Mouse (Mus musculus) lung, postnatal 0 days (tissue): ENCODE results near the gene Gsg1l. TPM values are rescaled to one million over a fixed set of nuclear protein-coding genes. Genes with fewer than 3 reads are reported as not detected.
A peak's percentile ranks its signal among the peaks of the same experiment; 100 is the strongest.

Experiments
- ATAC-seq: fragments of 200-750 bp; cut with Nextera tagmentation; 2 replicates; pipeline ENCODE4 v1.8.0; 2017; ENCODE audit warnings: moderate library complexity
- DNase-seq: peaks from one replicate; pipeline ENCODE4 v3.0.0-alpha.2; 2016; ENCODE audit warnings: low spot score
- H3K27ac ChIP-seq: fragments of 300-500 bp; sonication (generic); 2 replicates; pipeline ENCODE4 v1.5.1; 2014; ENCODE audit warnings: antibody characterized with exemption, mild to moderate bottlenecking, low read length, mixed read lengths
- H3K27me3 ChIP-seq: fragments of 300-500 bp; sonication (generic); replicated peaks from 2 replicates; pipeline ENCODE4 v1.6.1; 2014; ENCODE audit warnings: low read length, mixed read lengths; ENCODE audit not compliant: insufficient read depth
- H3K36me3 ChIP-seq: fragments of 300-500 bp; sonication (generic); 2 replicates; pipeline ENCODE4 v1.6.1; 2014; ENCODE audit warnings: low read length, mixed read lengths; ENCODE audit not compliant: insufficient read depth
- H3K4me1 ChIP-seq: fragments of 300-500 bp; sonication (generic); 2 replicates; pipeline ENCODE4 v1.6.1; 2014; ENCODE audit warnings: antibody characterized with exemption, low read depth, low read length, mixed read lengths; ENCODE audit not compliant: insufficient read depth
- H3K4me2 ChIP-seq: fragments of 300-500 bp; sonication (generic); replicated peaks from 2 replicates; pipeline ENCODE4 v1.6.1; 2014; ENCODE audit warnings: low read depth, mild to moderate bottlenecking, low read length, moderate library complexity, mixed read lengths
- H3K4me3 ChIP-seq: fragments of 300-500 bp; sonication (generic); 2 replicates; pipeline ENCODE4 v1.5.1; 2014; ENCODE audit warnings: low read depth, low read length
- H3K9ac ChIP-seq: fragments of 300-500 bp; sonication (generic); replicated peaks from 2 replicates; pipeline ENCODE4 v1.6.1; 2014; ENCODE audit warnings: low read depth, mild to moderate bottlenecking
- H3K9me3 ChIP-seq: fragments of 300-500 bp; sonication (generic); 2 replicates; pipeline ENCODE4 v1.6.1; 2016; ENCODE audit warnings: low read length, mixed read lengths
- CTCF ChIP-seq: IDR thresholded peaks from 2 replicates; pipeline ENCODE4 v1.5.1; 2016; ENCODE audit warnings: antibody characterized with exemption, mild to moderate bottlenecking
- EP300 ChIP-seq: IDR thresholded peaks from 2 replicates; pipeline ENCODE4 v1.6.1; 2016; ENCODE audit warnings: antibody characterized with exemption, mild to moderate bottlenecking, control low read depth
- WGBS: fragments of 180-500 bp; shearing (Covaris S2); extraction: QIAGEN DNeasy Blood & Tissue Kit; methylation state at CpG from one replicate; pipeline ENCODE4 v1.1.7; 2014; 5-methylcytosine and 5-hydroxymethylcytosine counted together
- polyA plus RNA-seq: library from polyadenylated mRNA; unstranded; fragments of >200 nt; fragmentation: Nextera tagmentation; extraction: Ambion mirVana; gene quantifications from 2 replicates; pipeline ENCODE4 v1.2.1, GENCODE M21; 2015

Gsg1l gene
- polyA plus RNA-seq, 1 experiment from 2014 or later: 0.66 TPM

GRCm38 (mm10) chr7:125886116-125886680 lies 196.0 kb downstream of the Gsg1l start:
- Histone ChIP-seq H3K27ac (no peak overlapping the region), H3K4me2 (no peak overlapping the region), H3K9ac (no peak overlapping the region), H3K36me3 (no peaks in the 10 kb centered on the region), H3K4me1 (peaks cover 3% of the 10 kb centered on the region; the same call in 1 of the 2 replicates), H3K4me3 (no peak overlapping the region), H3K9me3 (no peaks in the 10 kb centered on the region), H3K27me3 (no peaks in the 10 kb centered on the region)
- ATAC-seq (no peak), DNase-seq (no peak)
- 59% methylated on average over 4 of the region's 4 CpGs for WGBS
- TF ChIP-seq CTCF (no peak), EP300 (no peak)

GRCm38 (mm10) chr7:125883232-125883631 lies 199.0 kb downstream of the Gsg1l start:
- Histone ChIP-seq H3K4me2 (no peak overlapping the region), H3K27me3 (no peaks in the 10 kb centered on the region), H3K4me3 (no peak overlapping the region), H3K9ac (no peak overlapping the region), H3K4me1 (peaks cover 3% of the 10 kb centered on the region; the same call in 1 of the 2 replicates), H3K9me3 (no peaks in the 10 kb centered on the region), H3K27ac (no peak overlapping the region), H3K36me3 (no peaks in the 10 kb centered on the region)
- DNase-seq (no peak), ATAC-seq (no peak)
- WGBS: 77% methylated on average over 2 of the region's 2 CpGs
- TF ChIP-seq EP300 (no peak), CTCF (no peak)

GRCm38 (mm10) chr7:125878040-125878439 lies 204.2 kb downstream of the Gsg1l start:
- H3K4me1 ChIP-seq: no peaks in the 10 kb centered on the region
- no peaks in the 10 kb centered on the region for H3K36me3 ChIP-seq
- 40% methylated on average over 4 of the region's 4 CpGs for WGBS
- peak; percentile 29; the same call in 1 of the 2 replicates for ATAC-seq
- H3K4me3 ChIP-seq: no peak overlapping the region
- no peak overlapping the region for H3K9ac ChIP-seq
- H3K4me2 ChIP-seq: no peak overlapping the region
- DNase-seq: peak; percentile 19
- no peaks in the 10 kb centered on the region for H3K9me3 ChIP-seq
- TF ChIP-seq EP300 (no peak), CTCF (no peak)
- no peak overlapping the region for H3K27ac ChIP-seq
- no peaks in the 10 kb centered on the region for H3K27me3 ChIP-seq

- TF ChIP-seq EP300 (no peak), CTCF (no peak)
- DNase-seq (no peak), ATAC-seq (no peak)
- H3K9me3 ChIP-seq: no peaks in the 10 kb centered on the region
- 72% methylated on average over 6 of the region's 6 CpGs for WGBS
- H3K4me2 ChIP-seq: no peak overlapping the region
- H3K27me3 ChIP-seq: no peaks in the 10 kb centered on the region
- no peak overlapping the region for H3K4me3 ChIP-seq
- H3K27ac ChIP-seq: no peak overlapping the region
- no peak overlapping the region for H3K9ac ChIP-seq
- no peaks in the 10 kb centered on the region for H3K36me3 ChIP-seq
- H3K4me1 ChIP-seq: no peaks in the 10 kb centered on the region
Observed at GRCm38 (mm10) chr7:125873971-125874495, 208.2 kb downstream of the Gsg1l start.

GRCm38 (mm10) chr7:125872874-125873273 lies 209.3 kb downstream of the Gsg1l start:
- no peaks in the 10 kb centered on the region for H3K36me3 ChIP-seq
- no peak for DNase-seq
- H3K9me3 ChIP-seq: no peaks in the 10 kb centered on the region
- TF ChIP-seq CTCF: no peak
- no peak for TF ChIP-seq EP300
- H3K27ac ChIP-seq: no peak overlapping the region
- H3K4me2 ChIP-seq: no peak overlapping the region
- 74% methylated on average over 3 of the region's 3 CpGs for whole genome bisulfite sequencing
- ATAC-seq: no peak
- H3K27me3 ChIP-seq: no peaks in the 10 kb centered on the region
- no peaks in the 10 kb centered on the region for H3K4me1 ChIP-seq
- H3K9ac ChIP-seq: no peak overlapping the region
- no peak overlapping the region for H3K4me3 ChIP-seq

GRCm38 (mm10) chr7:125872202-125872580 lies 210.0 kb downstream of the Gsg1l start:
- H3K4me3 ChIP-seq: no peak overlapping the region
- H3K4me2 ChIP-seq: no peak overlapping the region
- 56% methylated on average over 5 of the region's 6 CpGs for WGBS
- ATAC-seq (no peak), DNase-seq (no peak)
- no peaks in the 10 kb centered on the region for H3K9me3 ChIP-seq
- no peaks in the 10 kb centered on the region for H3K4me1 ChIP-seq
- no peaks in the 10 kb centered on the region for H3K27me3 ChIP-seq
- no peak for TF ChIP-seq CTCF
- no peak for TF ChIP-seq EP300
- H3K27ac ChIP-seq: no peak overlapping the region
- H3K36me3 ChIP-seq: no peaks in the 10 kb centered on the region
- H3K9ac ChIP-seq: no peak overlapping the region
